Mouse (Mus musculus) left cerebral cortex, postnatal 10 days (tissue): ENCODE measurements at regions not wholly inside any gene's neighbourhood (a gene's known extent, or its start where the extent isn't known, plus 50 kb on each side); places are given as distances from the start of the nearest gene placed in this dataset.

ENCODE experiments used
- DNase-seq, 2 experiments: peaks; one replicate each; pipeline ENCODE4 v3.0.0; 2021 to 2022; ENCODE audit warnings: low spot score in 2 of 2, mixed read lengths in 1 of 2; ENCODE audit errors: extremely low spot score in 1 of 2
- intact Hi-C: fragments of 180-260 bp; cut with DNase I; formaldehyde crosslinking; loops from one replicate; pipeline ENCODE4 v1.15.1; 2025

DNA sequence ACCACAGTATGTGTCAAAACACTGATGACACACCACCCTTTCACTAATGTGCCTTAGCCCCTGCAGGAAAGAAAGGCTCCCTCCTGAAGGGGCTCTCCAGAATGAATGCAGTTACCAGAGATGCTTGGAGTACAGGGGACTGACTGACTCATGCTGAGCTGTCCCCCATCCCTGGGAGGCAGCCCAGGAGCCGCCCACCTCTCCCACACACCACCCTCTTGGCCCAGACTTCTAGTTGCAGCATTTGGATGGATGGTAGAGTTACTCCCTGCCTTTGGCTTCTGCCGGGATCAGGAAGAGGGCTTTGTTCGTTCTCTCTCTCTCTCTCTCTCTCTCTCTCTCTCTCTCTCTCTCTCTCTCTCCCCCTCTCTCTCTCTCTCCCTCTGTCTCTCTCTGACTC lies 53.4 kb upstream of the Jun start:
- intact Hi-C loops: no loop called here
- no peak for DNase-seq

GRCm38 (mm10) chr4:95105926-95106622 lies 54.1 kb upstream of the Jun start:
- intact Hi-C loops: no loop called here
- peak; percentile 14 to 34 for DNase-seq

DNA sequence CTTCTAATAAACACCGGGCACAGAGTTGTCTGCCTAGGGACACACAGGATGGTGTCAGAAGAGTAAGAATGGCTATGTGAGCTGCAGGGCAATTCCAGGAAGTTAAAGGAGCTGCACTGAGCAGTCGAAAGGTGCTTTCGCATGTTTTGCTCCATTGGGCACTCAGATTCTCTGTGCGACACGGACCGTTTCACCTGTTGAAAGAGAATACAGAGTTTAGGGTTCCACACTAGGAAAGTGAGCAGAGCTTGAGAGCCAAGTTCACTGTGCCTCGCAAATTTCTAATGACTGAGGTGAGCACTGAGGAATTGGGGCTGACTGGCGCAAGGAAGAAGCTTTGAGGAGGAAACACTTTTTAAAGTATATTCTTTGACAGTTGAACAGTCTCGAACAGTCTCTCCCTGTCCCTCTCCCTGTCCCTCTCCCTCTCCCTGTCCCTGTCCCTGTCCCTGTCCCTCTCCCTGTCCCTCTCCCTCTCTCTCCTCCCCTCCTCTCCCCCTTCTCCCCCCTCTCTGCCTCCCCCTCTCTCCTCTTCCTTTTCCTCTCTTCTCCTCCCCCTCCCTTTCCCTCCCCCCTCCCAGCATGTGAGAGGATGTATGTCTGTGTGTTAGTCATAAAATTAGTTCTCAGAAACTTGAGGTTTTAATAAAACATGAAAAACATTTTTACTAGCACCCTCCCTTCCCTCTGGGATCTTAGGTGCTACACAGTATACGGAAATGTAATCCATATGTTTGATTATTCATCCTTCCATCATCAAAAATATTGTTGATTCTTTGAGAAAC lies 55.1 kb upstream of the Jun start:
- intact Hi-C loops: no loop called here
- DNase-seq: no peak

GRCm38 (mm10) chr4:95108811-95109210 lies 56.8 kb upstream of the Jun start:
- intact Hi-C loops: no loop called here
- no peak for DNase-seq

GRCm38 (mm10) chr4:95110828-95111227 lies 58.8 kb upstream of the Jun start:
- DNase-seq: no peak
- intact Hi-C loops: no loop called here

GRCm38 (mm10) chr4:95117158-95117681 lies 65.2 kb upstream of the Jun start:
- intact Hi-C loops: no loop called here
- DNase-seq: no peak

DNA sequence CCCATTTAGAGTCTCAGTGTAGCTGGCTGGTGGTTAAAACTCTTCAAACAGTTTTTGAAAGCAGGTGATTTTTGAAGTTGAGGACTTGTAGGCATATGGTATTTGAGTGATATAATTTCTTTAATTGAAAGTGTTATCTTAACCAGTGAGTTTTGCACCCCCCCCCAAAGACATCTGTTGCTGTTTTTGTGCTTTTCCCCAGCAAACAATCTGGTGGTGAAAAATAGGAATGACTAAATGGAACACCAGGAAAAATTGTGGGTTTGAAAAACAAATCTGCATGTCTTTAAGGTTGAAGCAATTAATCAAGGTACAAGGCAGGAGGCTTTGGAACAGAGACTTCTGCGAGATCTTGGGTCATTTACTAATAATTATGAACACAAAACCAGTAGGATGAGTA lies 68.9 kb upstream of the Jun start:
- intact Hi-C loops: no loop called here
- no peak for DNase-seq

DNA sequence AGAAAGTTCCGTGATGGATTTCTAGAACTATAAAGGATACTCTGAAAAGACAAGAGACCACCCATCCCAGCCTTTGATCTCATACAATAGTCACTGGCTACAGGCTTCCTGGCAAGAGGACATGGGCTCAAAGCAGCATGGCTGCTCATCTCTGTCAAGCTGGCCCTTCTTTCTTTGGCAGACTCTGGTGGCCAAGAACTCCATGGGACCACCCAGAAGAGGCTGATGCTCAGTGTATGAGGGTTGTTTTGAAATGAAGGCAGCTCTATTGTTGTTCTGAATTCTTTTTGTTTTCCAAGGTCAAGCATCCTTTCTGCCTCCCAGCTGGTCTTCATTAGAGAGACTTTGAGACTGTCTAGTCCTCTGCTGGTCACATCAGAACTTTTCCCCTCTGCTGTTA lies 73.3 kb upstream of the Jun start:
- no peak for DNase-seq
- intact Hi-C loops: no loop called here

GRCm38 (mm10) chr4:95127970-95128369 lies 75.9 kb upstream of the Jun start:
- DNase-seq: no peak
- intact Hi-C loops: no loop called here

- intact Hi-C loops: no loop called here
Observed at GRCm38 (mm10) chr4:95133815-95134214, 81.8 kb upstream of the Jun start.

DNA sequence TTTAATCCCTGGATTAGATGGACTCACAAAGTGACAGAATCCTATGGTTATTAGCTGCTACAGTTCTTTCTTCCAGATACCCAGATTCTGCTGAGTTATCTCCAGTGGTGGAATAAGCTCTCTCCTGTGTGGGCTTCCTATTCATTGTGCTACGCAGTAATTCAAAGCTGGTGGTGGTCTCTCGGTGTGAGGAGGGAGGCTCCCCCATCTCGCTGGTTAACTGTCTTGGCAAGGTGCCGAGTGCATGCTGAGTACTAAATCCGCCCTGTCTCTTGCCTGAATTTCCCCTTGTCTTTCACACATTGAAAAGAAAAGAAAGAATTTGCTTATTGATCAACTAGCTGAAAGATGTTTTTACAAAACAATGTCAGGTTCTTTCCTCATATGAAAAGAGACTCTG lies 82.6 kb upstream of the Jun start:
- intact Hi-C loops: no loop called here
- no peak for DNase-seq

More at GRCm38 (mm10) chr4:95133815-95134214, 81.8 kb upstream of the Jun start:
- DNase-seq: no peak

DNA sequence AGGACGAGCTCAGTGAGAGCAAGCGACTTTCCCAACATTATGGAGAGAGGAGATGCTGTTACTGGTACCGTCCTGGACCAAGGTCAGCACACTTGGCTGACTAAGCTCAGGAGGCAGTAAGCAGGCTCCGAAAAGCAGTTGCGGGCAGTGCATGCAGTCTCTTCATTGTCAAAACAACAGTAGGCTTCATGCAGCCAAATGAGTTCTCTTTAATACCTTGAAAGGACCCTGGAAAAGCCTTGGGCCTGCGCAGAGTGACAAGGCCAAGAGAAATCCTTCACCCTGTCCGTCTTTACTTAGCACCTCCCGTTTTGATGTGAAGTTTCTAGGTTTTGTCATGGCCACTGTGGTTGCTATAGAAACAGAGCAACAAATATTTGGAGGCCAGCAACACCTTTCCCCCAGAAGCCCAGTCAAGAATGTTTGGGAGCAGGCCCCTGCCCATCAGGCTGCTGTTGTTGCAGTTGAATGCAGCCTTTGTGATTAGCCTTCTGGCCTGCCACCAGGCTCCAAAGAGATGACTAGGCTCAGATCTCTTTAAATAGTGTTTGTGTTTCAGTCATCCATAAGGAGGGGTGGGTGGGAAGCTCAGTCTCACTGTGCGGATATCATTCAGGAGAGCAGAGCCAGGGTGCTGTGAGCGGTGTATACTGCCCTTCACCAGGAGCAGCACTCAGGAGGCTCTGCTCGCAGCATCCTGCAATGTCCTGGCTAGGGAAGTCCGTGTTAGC lies 85.6 kb upstream of the Jun start:
- intact Hi-C loops: no loop called here
- no peak for DNase-seq

- intact Hi-C loops: no loop called here
- DNase-seq: no peak
Observed at GRCm38 (mm10) chr4:95138676-95139075, 86.7 kb upstream of the Jun start.

GRCm38 (mm10) chr4:95141253-95141652 lies 89.2 kb upstream of the Jun start:
- intact Hi-C loops: no loop called here

GRCm38 (mm10) chr4:95143130-95143529 lies 91.1 kb upstream of the Jun start:
- no peak for DNase-seq
- intact Hi-C loops: no loop called here

More at GRCm38 (mm10) chr4:95141253-95141652, 89.2 kb upstream of the Jun start:
- DNase-seq: no peak

GRCm38 (mm10) chr4:95143668-95144067 lies 91.6 kb upstream of the Jun start:
- no peak for DNase-seq
- intact Hi-C loops: no loop called here

DNA sequence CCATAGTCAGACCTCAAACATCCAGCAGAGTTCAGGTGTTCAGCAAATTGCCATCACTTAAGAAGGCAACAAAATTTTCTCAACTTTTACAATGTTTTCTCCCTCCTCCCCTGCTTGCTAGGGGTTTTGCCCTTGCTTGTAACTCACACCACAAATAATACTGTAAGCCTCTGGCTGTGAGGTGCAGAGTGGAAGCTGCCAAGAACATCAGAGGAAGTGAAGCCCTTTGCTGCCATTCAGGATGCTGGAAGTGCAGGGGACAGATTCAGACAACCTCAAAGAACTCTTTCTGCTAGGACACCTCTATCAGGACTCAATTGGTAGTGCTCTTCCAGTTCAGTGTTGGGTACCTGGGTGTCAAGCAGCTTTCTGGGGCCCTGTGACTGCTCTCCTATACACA lies 92.4 kb upstream of the Jun start:
- intact Hi-C loops: no loop called here
- DNase-seq: no peak

DNA sequence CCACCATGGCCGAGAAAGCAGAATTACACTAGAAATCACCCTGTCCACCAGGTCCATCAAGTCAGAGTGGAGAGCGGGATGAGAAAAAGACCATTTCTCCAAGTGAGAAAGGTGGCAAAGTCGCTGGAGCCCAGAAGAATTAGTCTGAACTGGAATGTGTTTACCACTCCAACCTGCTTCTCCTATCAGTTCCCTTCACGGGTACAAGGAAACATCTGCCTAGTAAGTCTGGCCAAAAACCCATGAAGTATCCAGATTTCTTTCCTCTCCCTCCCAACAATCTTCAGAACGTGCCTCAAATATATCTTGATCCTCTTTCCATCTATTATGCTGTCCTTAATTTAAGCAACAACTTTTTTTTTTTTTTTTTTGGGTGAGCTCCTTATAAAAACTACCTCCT lies 94.2 kb upstream of the Jun start:
- intact Hi-C loops: no loop called here

GRCm38 (mm10) chr4:95148665-95149064 lies 96.6 kb upstream of the Jun start:
- intact Hi-C loops: no loop called here
- DNase-seq: no peak

More for the DNA sequence above, 94.2 kb upstream of the Jun start:
- DNase-seq: no peak

GRCm38 (mm10) chr4:95151678-95152077 lies 99.7 kb upstream of the Jun start:
- no peak for DNase-seq
- intact Hi-C loops: no loop called here
